Mouse (Mus musculus): Measurements from ENCODE around the gene Clpb.

DNA sequence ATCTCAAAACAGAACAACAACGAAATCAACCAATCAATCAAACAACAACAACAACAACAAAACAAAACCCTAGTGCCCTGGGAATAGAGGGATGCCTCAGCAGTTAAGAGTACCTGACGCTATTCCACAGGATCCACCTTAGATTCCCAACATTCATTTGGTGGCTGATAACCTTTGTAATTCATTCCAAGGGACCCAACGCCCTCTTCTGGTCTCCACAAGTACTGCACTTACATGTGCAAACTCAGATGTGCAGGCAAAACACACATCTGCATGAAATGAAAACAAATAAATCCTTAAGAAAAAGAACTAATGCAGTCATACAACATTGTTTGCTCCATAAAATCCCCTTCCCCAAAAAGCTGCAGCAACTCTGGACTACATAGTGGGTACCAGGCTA lies 12.9 kb upstream of the Clpb start:
- no peak for TF ChIP-seq TAL1 (IDR thresholded peaks at IDR 0.05; ENCODE audit: low read length)
- TF ChIP-seq GATA1 (IDR thresholded peaks at IDR 0.05; ENCODE audit: low read length) = no peak
